Mouse (Mus musculus) cerebral cortex, adult 2 months (tissue): Measurements from ENCODE around the gene Fam118b.

Source experiments
- WGBS: fragments of 180-500 bp; shearing (Covaris S2); methylation state at CpG from one replicate; pipeline ENCODE4 v1.1.7; 2018; 5-methylcytosine and 5-hydroxymethylcytosine counted together

Fam118b gene

GRCm38 (mm10) chr9:35192983-35193542 is 74.5 kb downstream of the Fam118b start:
- WGBS, result 89% methylated on average over 11 of the region's 11 CpGs

GRCm38 (mm10) chr9:35188700-35189099 is 78.9 kb downstream of the Fam118b start:
- WGBS, result 35% methylated on average over 22 of the region's 22 CpGs

GRCm38 (mm10) chr9:35187351-35187903 is 80.2 kb downstream of the Fam118b start:
- 86% methylated on average over 10 of the region's 10 CpGs for WGBS

DNA sequence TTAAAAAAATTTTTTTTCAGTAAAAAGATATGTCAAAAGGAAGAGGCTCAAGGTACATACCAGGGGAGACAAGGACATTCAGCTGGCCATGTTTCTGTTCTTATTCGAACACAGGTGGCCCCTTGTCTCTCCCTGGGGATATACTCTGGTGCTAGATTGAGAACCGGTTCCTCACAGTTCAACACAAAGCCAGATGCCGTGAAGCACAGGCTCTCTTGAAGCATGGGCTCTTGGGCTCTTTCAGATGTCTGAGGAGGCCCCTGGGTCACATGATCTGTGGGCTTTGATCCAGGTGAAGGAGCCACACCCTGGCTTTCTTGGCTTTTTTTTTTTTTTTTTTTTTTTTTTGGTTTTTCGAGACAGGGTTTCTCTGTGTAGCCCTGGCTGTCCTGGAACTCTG is 81.2 kb downstream of the Fam118b start:
- 80% methylated on average over 4 of the region's 4 CpGs for WGBS

GRCm38 (mm10) chr9:35183359-35183758 is 84.2 kb downstream of the Fam118b start:
- WGBS, result 79% methylated on average over 5 of the region's 5 CpGs

DNA sequence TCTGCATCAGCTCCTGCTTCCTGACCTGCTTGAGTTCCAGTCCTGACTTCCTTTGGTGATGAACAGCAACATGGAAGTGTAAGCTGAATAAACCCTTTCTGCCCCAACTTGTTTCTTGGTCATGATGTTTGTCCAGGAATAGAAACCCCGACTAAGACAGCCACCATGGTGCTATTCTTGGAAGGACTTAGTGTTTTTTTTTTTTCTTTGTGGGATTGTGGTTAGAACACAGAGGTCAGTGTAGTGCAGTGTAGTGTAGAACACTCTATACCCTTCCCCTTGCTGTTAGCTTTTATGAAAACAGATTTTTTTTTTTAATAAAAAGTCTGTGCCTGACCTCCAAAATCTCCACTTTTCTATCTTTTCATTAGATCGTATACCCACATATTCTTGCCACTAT is 84.8 kb downstream of the Fam118b start:
- WGBS, result 69% methylated on average over 2 of the region's 2 CpGs

DNA sequence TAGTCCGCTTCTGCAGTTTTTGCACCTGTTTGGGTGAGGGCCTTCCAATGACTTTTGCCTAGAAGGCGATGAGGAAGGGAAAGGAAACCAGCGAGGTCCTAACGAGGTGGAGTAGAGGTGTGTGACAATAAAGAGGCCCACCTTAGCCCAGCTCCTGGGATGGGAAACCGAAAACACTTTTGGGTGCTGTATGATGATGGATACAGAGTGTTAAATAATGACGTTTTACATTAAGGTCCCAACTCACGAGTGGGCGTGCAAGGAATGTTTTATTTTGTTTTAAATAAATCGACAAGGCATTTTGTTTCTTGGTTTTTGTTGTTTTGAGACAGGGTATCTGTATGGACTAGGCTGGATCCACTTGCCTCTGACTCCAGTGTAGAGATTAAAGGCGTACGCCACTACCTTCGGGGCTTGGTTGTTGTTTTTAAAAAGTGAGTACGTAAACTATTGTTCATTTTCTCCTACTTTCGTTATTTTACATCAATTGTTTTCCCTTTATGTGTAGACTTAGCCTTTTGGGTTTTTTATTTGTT is 91.4 kb downstream of the Fam118b start:
- 34% methylated on average over 14 of the region's 14 CpGs for WGBS

DNA sequence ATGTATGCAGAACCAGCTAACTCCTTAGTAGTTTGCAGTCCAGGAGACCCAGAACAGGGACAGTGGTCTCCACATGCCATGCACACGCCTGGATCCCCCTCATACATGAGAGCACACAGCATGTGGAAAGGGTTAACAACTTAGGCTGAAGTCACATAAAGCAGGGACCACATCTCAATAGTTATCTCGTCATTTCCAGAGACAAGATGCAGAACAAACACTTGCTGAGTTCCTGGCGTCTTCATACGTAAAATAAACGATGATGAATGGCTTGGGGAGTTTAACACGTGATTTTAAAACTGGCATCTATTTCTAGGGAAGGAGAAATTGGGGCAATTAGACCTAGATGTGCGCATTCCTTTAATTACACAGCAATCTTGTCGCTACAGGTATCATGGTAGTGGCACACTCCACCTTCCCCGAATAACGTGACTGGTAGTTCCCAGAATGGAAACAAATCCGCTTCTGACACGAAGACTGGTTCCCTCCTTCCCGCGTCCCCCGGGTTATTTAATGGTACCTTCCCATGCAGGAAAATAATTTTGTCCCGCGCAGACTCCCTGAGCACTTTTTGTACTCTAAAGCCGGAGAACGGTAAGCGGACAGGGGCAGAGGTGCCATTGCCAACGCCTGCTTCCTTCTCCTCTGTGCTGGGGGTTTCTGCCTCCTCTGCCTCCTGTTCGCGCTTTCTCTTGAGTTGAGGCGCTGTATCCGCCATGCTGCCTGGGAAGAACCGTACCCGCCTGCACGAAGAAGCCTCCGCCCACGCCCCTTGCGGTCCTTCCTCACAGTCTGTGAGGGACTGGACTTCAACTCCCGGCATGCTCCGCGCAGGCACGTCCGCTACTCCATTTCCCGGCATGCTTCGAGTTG is 92.1 kb downstream of the Fam118b start, which contains the start of gene Dcps:
Gene Dcps (minus strand): TSS at position 811 of the 873 bp plus-strand sequence.
- WGBS, result under 1% methylated on average over 38 of the region's 38 CpGs

DNA sequence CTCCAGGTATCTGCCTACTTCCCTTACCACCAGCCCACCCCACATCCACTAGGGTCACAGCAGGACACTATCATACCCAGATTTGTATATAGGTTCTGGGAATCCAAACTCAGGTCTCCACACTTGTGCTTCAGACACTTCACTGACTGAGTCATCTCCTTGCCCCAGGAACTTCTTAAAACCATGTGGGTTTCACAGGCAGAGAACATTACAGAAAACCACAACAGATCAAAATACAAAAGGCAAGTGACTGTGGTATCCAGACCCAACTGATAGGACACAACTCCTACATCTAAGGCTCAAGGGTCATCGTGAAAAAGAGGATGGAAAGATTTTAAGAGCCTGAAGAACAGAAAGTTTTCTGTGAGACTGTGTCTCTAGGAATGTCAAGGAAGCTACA is 94.3 kb downstream of the Fam118b start:
- WGBS, result 98% methylated on average over 1 of the region's 1 CpGs

- 63% methylated on average over 7 of the region's 7 CpGs for WGBS
These were observed 97.5 kb downstream of the Fam118b start for GRCm38 (mm10) chr9:35170071-35170470.
